Mouse (Mus musculus): Measurements from ENCODE around the gene Mrpl40.

DNA sequence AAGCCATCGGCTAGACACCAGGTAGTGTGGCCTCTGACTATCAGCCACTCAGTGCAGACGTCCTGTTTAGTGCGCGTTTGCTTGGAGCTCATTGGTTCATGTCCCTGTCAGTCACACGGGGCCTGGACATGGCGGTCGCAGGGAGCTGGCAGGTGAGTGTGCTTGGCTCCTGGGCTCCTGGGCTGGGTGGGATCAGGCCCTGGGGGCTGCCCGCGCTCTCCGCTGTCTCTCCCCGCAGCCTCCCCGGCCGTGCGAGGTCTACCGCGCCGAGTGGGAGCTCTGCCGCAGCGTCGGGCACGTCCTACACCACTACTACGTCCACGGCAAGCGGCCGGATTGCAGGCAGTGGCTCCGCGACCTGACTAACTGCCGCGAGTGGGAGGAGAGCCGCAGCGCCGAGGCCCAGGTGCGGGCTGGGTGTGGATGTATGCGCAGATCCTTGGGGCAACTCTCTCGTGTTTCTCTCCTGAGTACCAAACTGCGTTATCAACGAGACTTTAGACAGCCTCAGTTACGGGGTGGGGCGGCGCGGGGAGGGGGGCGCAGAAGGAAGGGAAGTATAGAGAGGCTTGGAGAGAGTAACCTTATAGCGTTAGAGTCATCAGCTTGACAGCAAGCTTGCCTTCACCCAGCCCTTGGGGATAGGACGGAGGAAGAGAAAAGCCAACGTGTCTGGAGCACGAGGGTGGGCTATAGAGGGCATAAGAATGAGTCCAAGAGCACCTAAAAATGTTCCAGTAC is 40.0 kb downstream of the Mrpl40 start, which contains the start of the genes 2510002D24Rik and Gm28539:
- TF ChIP-seq GATA1 (IDR thresholded peaks at IDR 0.05; ENCODE audit: low read length) (no peak), TAL1 (IDR thresholded peaks at IDR 0.05; ENCODE audit: low read length) (no peak)
